Mouse (Mus musculus) bone marrow macrophage, adult 2 months (primary cell): ENCODE measurements at regions not wholly inside any gene's neighbourhood (a gene's known extent, or its start where the extent isn't known, plus 50 kb on each side); places are given as distances from the start of the nearest gene placed in this dataset.

ENCODE experiments used
- CTCF ChIP-seq: IDR thresholded peaks from 2 replicates; pipeline ENCODE4 v1.5.1; 2012; ENCODE audit warnings: low read depth, mild to moderate bottlenecking, low read length, moderate library complexity
- POLR2A ChIP-seq: IDR thresholded peaks from 2 replicates; pipeline ENCODE4 v1.6.1; 2012; ENCODE audit warnings: mild to moderate bottlenecking, low read depth, low read length, borderline replicate concordance

- TF ChIP-seq CTCF (no peak), POLR2A (no peak)
Observed at GRCm38 (mm10) chr11:16592766-16593165, 84.5 kb upstream of the Sec61g start.
